Mouse (Mus musculus) liver, postnatal 0 days (tissue): Measurements from ENCODE around the gene Cc2d1a.

Experiments
- CTCF ChIP-seq: sonication (generic); IDR thresholded peaks from 2 replicates; pipeline ENCODE4 v1.5.1; 2016; ENCODE audit warnings: antibody characterized with exemption, low read depth
- EP300 ChIP-seq: IDR thresholded peaks from 2 replicates; pipeline ENCODE4 v1.6.1; 2016; ENCODE audit warnings: antibody characterized with exemption, low read depth, mild to moderate bottlenecking

GRCm38 (mm10) chr8:84084341-84085115 is 63.2 kb downstream of the Cc2d1a start:
- TF ChIP-seq CTCF (no peak), EP300 (no peak)
